Mouse (Mus musculus): ENCODE data around the gene Nrtn. TPM values are rescaled to one million over a fixed set of nuclear protein-coding genes. Genes with fewer than 3 reads are reported as not detected.
A peak's percentile ranks its signal among the peaks of the same experiment; 100 is the strongest.

Nrtn gene
- polyA plus RNA-seq, 1 experiment from 2014 or later, result 7.0 TPM

GRCm38 (mm10) chr17:56715914-56716654 lies 41.2 kb downstream of the Nrtn start:
- WGBS, result 21% methylated on average over 22 of the region's 22 CpGs
- peaks cover 5% of the 10 kb centered on the region; the same call in 1 of the 2 replicates for H3K36me3 ChIP-seq (ENCODE audit: control insufficient read depth, insufficient read depth, low read length)
- no peaks in the 10 kb centered on the region for H3K9me3 ChIP-seq (ENCODE audit: control insufficient read depth, low read length)
- H3K4me3 ChIP-seq (ENCODE audit: low read length), result peak overlapping the region; percentile 74
- peak overlapping the region; percentile 83 for H3K9ac ChIP-seq (ENCODE audit: low read depth, low read length)
- no peaks in the 10 kb centered on the region for H3K27me3 ChIP-seq (replicated peaks; ENCODE audit: control insufficient read depth, insufficient read depth, low read length)
- peak overlapping the region; percentile 80 for H3K4me2 ChIP-seq (ENCODE audit: low read depth, low read length)
- 0 out of 2 replicates have a peak, but pooled peaks have one; percentile 0 for ATAC-seq
- H3K27ac ChIP-seq (ENCODE audit: low read length), result peak overlapping the region; percentile 77
- peaks cover 20% of the 10 kb centered on the region for H3K4me1 ChIP-seq (ENCODE audit: control insufficient read depth, insufficient read depth, low read length)

GRCm38 (mm10) chr17:56715360-56715759 lies 42.0 kb downstream of the Nrtn start:
- H3K4me3 ChIP-seq (ENCODE audit: low read length), result no peak overlapping the region
- peaks cover 20% of the 10 kb centered on the region for H3K4me1 ChIP-seq (ENCODE audit: control insufficient read depth, insufficient read depth, low read length)
- H3K36me3 ChIP-seq (ENCODE audit: control insufficient read depth, insufficient read depth, low read length), result peaks cover 7% of the 10 kb centered on the region; the same call in 1 of the 2 replicates
- 62% methylated on average over 11 of the region's 11 CpGs for WGBS
- H3K9ac ChIP-seq (ENCODE audit: low read depth, low read length), result peak overlapping the region; percentile 83
- H3K27ac ChIP-seq (ENCODE audit: low read length), result no peak overlapping the region
- no peaks in the 10 kb centered on the region for H3K9me3 ChIP-seq (ENCODE audit: control insufficient read depth, low read length)
- H3K27me3 ChIP-seq (replicated peaks; ENCODE audit: control insufficient read depth, insufficient read depth, low read length), result no peaks in the 10 kb centered on the region
- no peak for ATAC-seq
- no peak overlapping the region for H3K4me2 ChIP-seq (ENCODE audit: low read depth, low read length)

GRCm38 (mm10) chr17:56709708-56710107 lies 47.6 kb downstream of the Nrtn start:
- Histone ChIP-seq H3K9me3 (ENCODE audit: control insufficient read depth, low read length) (no peaks in the 10 kb centered on the region), H3K27ac (ENCODE audit: low read length) (no peak overlapping the region), H3K36me3 (ENCODE audit: control insufficient read depth, insufficient read depth, low read length) (peaks cover 42% of the 10 kb centered on the region), H3K4me3 (ENCODE audit: low read length) (no peak overlapping the region), H3K9ac (ENCODE audit: low read depth, low read length) (no peak overlapping the region), H3K27me3 (replicated peaks; ENCODE audit: control insufficient read depth, insufficient read depth, low read length) (no peaks in the 10 kb centered on the region), H3K4me2 (ENCODE audit: low read depth, low read length) (no peak overlapping the region), H3K4me1 (ENCODE audit: control insufficient read depth, insufficient read depth, low read length) (no peaks in the 10 kb centered on the region)
- WGBS, result 87% methylated on average over 3 of the region's 3 CpGs
- no peak for ATAC-seq

GRCm38 (mm10) chr17:56708692-56709091 lies 48.6 kb downstream of the Nrtn start:
- H3K4me1 ChIP-seq (ENCODE audit: control insufficient read depth, insufficient read depth, low read length), result no peaks in the 10 kb centered on the region
- 82% methylated on average over 4 of the region's 4 CpGs for WGBS
- no peak overlapping the region for H3K4me3 ChIP-seq (ENCODE audit: low read length)
- H3K27ac ChIP-seq (ENCODE audit: low read length), result no peak overlapping the region
- H3K9me3 ChIP-seq (ENCODE audit: control insufficient read depth, low read length), result no peaks in the 10 kb centered on the region
- no peak overlapping the region for H3K9ac ChIP-seq (ENCODE audit: low read depth, low read length)
- H3K36me3 ChIP-seq (ENCODE audit: control insufficient read depth, insufficient read depth, low read length), result peaks cover 47% of the 10 kb centered on the region
- H3K27me3 ChIP-seq (replicated peaks; ENCODE audit: control insufficient read depth, insufficient read depth, low read length), result no peaks in the 10 kb centered on the region
- no peak for ATAC-seq
- H3K4me2 ChIP-seq (ENCODE audit: low read depth, low read length), result no peak overlapping the region

GRCm38 (mm10) chr17:56706515-56706914 lies 50.8 kb downstream of the Nrtn start:
- no peak for ATAC-seq
- no peak overlapping the region for H3K9ac ChIP-seq (ENCODE audit: low read depth, low read length)
- H3K36me3 ChIP-seq (ENCODE audit: control insufficient read depth, insufficient read depth, low read length), result peaks cover 55% of the 10 kb centered on the region
- no peak overlapping the region for H3K4me2 ChIP-seq (ENCODE audit: low read depth, low read length)
- H3K27me3 ChIP-seq (replicated peaks; ENCODE audit: control insufficient read depth, insufficient read depth, low read length), result no peaks in the 10 kb centered on the region
- no peaks in the 10 kb centered on the region for H3K9me3 ChIP-seq (ENCODE audit: control insufficient read depth, low read length)
- 89% methylated on average over 1 of the region's 1 CpGs for WGBS
- no peak overlapping the region for H3K27ac ChIP-seq (ENCODE audit: low read length)
- no peak overlapping the region for H3K4me3 ChIP-seq (ENCODE audit: low read length)
- H3K4me1 ChIP-seq (ENCODE audit: control insufficient read depth, insufficient read depth, low read length), result no peaks in the 10 kb centered on the region

- H3K27ac ChIP-seq (ENCODE audit: low read length), result no peak overlapping the region
- H3K27me3 ChIP-seq (replicated peaks; ENCODE audit: control insufficient read depth, insufficient read depth, low read length), result no peaks in the 10 kb centered on the region
- H3K4me3 ChIP-seq (ENCODE audit: low read length), result no peak overlapping the region
- ATAC-seq, result no peak
- 84% methylated on average over 4 of the region's 4 CpGs for WGBS
- H3K9me3 ChIP-seq (ENCODE audit: control insufficient read depth, low read length), result no peaks in the 10 kb centered on the region
- no peaks in the 10 kb centered on the region for H3K4me1 ChIP-seq (ENCODE audit: control insufficient read depth, insufficient read depth, low read length)
- no peak overlapping the region for H3K4me2 ChIP-seq (ENCODE audit: low read depth, low read length)
- no peak overlapping the region for H3K9ac ChIP-seq (ENCODE audit: low read depth, low read length)
- peaks cover 53% of the 10 kb centered on the region for H3K36me3 ChIP-seq (ENCODE audit: control insufficient read depth, insufficient read depth, low read length)
Measured at GRCm38 (mm10) chr17:56703038-56703437, 54.3 kb downstream of the Nrtn start.

Other genes with a start within 250 kb of the Nrtn start
- gene Znrf4, start 245.1 kb downstream of the Nrtn start, polyA plus RNA-seq (2015; fragmentation: Nextera tagmentation; extraction: Ambion mirVana), result not detected in 2 replicates
- gene Gm20219, start 203.1 kb downstream of the Nrtn start, polyA plus RNA-seq (2015; fragmentation: Nextera tagmentation; extraction: Ambion mirVana), result 0.98 and 1.4 TPM in 2 replicates
- 52.7 and 56.0 TPM in 2 replicates for gene Safb2, start 172.9 kb downstream of the Nrtn start, polyA plus RNA-seq (2015; fragmentation: Nextera tagmentation; extraction: Ambion mirVana)
- 68.6 and 76.2 TPM in 2 replicates for gene Safb, start 172.7 kb downstream of the Nrtn start, polyA plus RNA-seq (2015; fragmentation: Nextera tagmentation; extraction: Ambion mirVana)
- 316 and 336 TPM in 2 replicates for gene 2410015M20Rik, start 147.8 kb downstream of the Nrtn start, polyA plus RNA-seq (2015; fragmentation: Nextera tagmentation; extraction: Ambion mirVana)
- gene Rpl36, start 144.1 kb downstream of the Nrtn start, polyA plus RNA-seq (2015; fragmentation: Nextera tagmentation; extraction: Ambion mirVana), result 1,705 and 1,833 TPM in 2 replicates
- gene Lonp1, start 130.6 kb downstream of the Nrtn start, polyA plus RNA-seq (2015; fragmentation: Nextera tagmentation; extraction: Ambion mirVana), result 56.5 and 57.6 TPM in 2 replicates
- 0.55 and 0.81 TPM in 2 replicates for gene Catsperd, start 129.4 kb downstream of the Nrtn start, polyA plus RNA-seq (2015; fragmentation: Nextera tagmentation; extraction: Ambion mirVana)
- gene Ranbp3, start 84.2 kb downstream of the Nrtn start, polyA plus RNA-seq (2015; fragmentation: Nextera tagmentation; extraction: Ambion mirVana), result 66.5 and 72.8 TPM in 2 replicates
- 527 and 530 TPM in 2 replicates for gene Ndufa11, start 39.8 kb downstream of the Nrtn start, polyA plus RNA-seq (2015; fragmentation: Nextera tagmentation; extraction: Ambion mirVana)
- gene Vmac, start 39.5 kb downstream of the Nrtn start, polyA plus RNA-seq (2015; fragmentation: Nextera tagmentation; extraction: Ambion mirVana), result 15.7 and 16.6 TPM in 2 replicates
- gene Dus3l, start 7.2 kb upstream of the Nrtn start, polyA plus RNA-seq (2015; fragmentation: Nextera tagmentation; extraction: Ambion mirVana), result 37.6 and 40.0 TPM in 2 replicates
- gene Prr22, start 12.7 kb upstream of the Nrtn start, polyA plus RNA-seq (2015; fragmentation: Nextera tagmentation; extraction: Ambion mirVana), result 0.84 and 1.6 TPM in 2 replicates
- gene Rfx2, start 73.5 kb upstream of the Nrtn start, polyA plus RNA-seq (2015; fragmentation: Nextera tagmentation; extraction: Ambion mirVana), result 2.5 and 3.4 TPM in 2 replicates
- not detected in 2 replicates for gene Acsbg2, start 116.9 kb upstream of the Nrtn start, polyA plus RNA-seq (2015; fragmentation: Nextera tagmentation; extraction: Ambion mirVana)
- gene 1700061G19Rik, start 117.9 kb upstream of the Nrtn start, polyA plus RNA-seq (2015; fragmentation: Nextera tagmentation; extraction: Ambion mirVana), result 0.12 and 0.17 TPM in 2 replicates
- 22.6 and 26.2 TPM in 2 replicates for gene Mllt1, start 177.9 kb upstream of the Nrtn start, polyA plus RNA-seq (2015; fragmentation: Nextera tagmentation; extraction: Ambion mirVana)
- 0.65 and 0.88 TPM in 2 replicates for gene Acer1, start 224.6 kb upstream of the Nrtn start, polyA plus RNA-seq (2015; fragmentation: Nextera tagmentation; extraction: Ambion mirVana)
- 157 and 174 TPM in 2 replicates for gene Clpp, start 232.8 kb upstream of the Nrtn start, polyA plus RNA-seq (2015; fragmentation: Nextera tagmentation; extraction: Ambion mirVana)
- 41.7 and 43.7 TPM in 2 replicates for gene Alkbh7, start 239.8 kb upstream of the Nrtn start, polyA plus RNA-seq (2015; fragmentation: Nextera tagmentation; extraction: Ambion mirVana)
- gene Pspn, start 242.5 kb upstream of the Nrtn start, polyA plus RNA-seq (2015; fragmentation: Nextera tagmentation; extraction: Ambion mirVana), result 0.44 TPM in 1 of 2 replicates, not detected in the other